ENCODE assay signal across 12 mouse cellular contexts in the genomic region with DNA sequence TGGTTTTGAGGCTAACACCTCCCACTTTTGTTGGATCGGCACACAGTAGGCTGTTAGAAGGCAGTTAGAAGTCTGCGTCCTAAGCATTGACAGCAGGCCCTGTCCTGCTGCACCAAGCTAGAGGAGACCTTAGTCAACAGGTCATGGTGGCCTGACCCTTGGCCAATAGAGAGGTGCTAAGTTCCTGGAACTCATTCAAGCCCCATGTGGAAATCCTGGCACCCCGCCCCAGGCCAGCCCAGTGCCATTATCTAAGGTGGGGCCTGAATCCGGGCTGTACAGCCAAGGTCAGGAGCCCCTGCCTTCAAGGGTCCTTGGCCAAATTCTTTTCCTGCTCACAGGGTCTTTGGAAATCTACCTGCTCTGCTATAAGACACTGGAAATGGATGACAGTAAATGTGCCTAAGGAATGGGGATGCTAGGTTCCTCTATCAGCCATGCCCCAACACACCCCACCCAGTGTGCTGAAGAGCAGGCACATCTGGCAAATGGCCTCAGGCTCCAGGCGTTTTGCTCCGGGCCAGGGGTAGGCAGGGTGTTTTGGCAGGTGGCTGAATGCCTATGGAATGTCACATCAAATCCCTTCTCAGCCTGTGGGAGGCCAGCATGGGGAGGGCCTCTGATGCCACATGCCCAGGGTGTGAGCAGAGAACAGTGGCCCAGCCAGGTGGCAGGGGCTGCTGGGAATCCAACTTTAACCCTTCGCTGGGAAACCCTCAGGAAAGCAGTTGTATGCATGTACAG. TPM values are rescaled to one million over a fixed set of nuclear protein-coding genes. Genes with fewer than 3 reads are reported as not detected.
DNase-seq lines count a peak whose midpoint lies in the region; ATAC-seq lines count a peak whose summit lies in the region.
"Had no signal": no experiment of that assay in that cellular context is flagged by ENCODE, and none has a peak within 500 bp of the region (broad histone marks: within the 10 kb centered on the region; RNA-seq: fewer than 3 reads in every experiment).

No protein-coding gene starts in this region.

- H3K27me3 ChIP-seq in heart, embryonic 16.5 days (ENCODE audit: control insufficient read depth, insufficient read depth, low read length) = no peaks in the 10 kb centered on the region

- H3K9me3 ChIP-seq in heart, embryonic 16.5 days (replicated peaks; ENCODE audit: control insufficient read depth, low read length) = no peaks in the 10 kb centered on the region

- peak overlapping the region; percentile 32 for H3K27ac ChIP-seq in heart, embryonic 16.5 days (ENCODE audit: low read length)

- intact Hi-C loops in gastrocnemius, postnatal 14 days (cut with DNase I; ENCODE audit: low total_unique reads) = loop anchor here (5.0 kb wide), 1 partner anchor 39 kb away; no protein-coding TSS in a partner anchor
- intact Hi-C loops in gastrocnemius, postnatal 36 days (cut with DNase I) = no loop called here

- H3K4me1 ChIP-seq in heart, embryonic 16.5 days (ENCODE audit: control insufficient read depth, insufficient read depth, low read length) = peaks cover 55% of the 10 kb centered on the region

- H3K9ac ChIP-seq in heart, embryonic 16.5 days (ENCODE audit: low read length) = peak overlapping the region; percentile 18; the same call in 1 of the 2 replicates

- H3K4me2 ChIP-seq in heart, embryonic 16.5 days (ENCODE audit: low read depth, low read length) = no peak overlapping the region
- H3K4me2 ChIP-seq: midbrain, embryonic 11.5 days had no signal

- peaks cover 27% of the 10 kb centered on the region for H3K36me3 ChIP-seq in heart, embryonic 16.5 days (ENCODE audit: control insufficient read depth, insufficient read depth)

- no peak overlapping the region for H3K4me3 ChIP-seq in heart, embryonic 16.5 days (ENCODE audit: low read length)

- ATAC-seq in heart, embryonic 16.5 days (replicated peaks; ENCODE audit: extremely low read depth, insufficient read depth, low FRiP score) = no peak; the same call in 1 of the 2 replicates
- ATAC-seq: forebrain, embryonic 16.5 days; hindbrain, embryonic 16.5 days had no signal

- WGBS in heart, embryonic 16.5 days = 37% methylated on average over 7 of the region's 7 CpGs

- peak; percentile 29 for DNase-seq in gastrocnemius, postnatal 14 days
- no peak for DNase-seq in gastrocnemius, postnatal 36 days
- peak; percentile 61 for DNase-seq in ZHBTc4 (ENCODE audit: low read depth, low spot score)
- peak; percentile 78 to 80 for DNase-seq in lung, adult 18-20 months
- DNase-seq in neural tube, embryonic 10.5 days (ENCODE audit: extremely low spot score, low spot score) = no peak
- no peak for DNase-seq in layer of hippocampus, adult 9-11 months
- no peak for DNase-seq in spleen, adult 18-20 months
- DNase-seq: layer of hippocampus, postnatal 36 days had no signal

RNA-seq across cellular contexts. Expression of a gene that starts 17.8 kb away (rescaled TPM):
- not detected for total RNA-seq in gastrocnemius, postnatal 14 days (2021)
- total RNA-seq in gastrocnemius, postnatal 36 days (2021) = not detected
- polyA plus RNA-seq in heart, embryonic 16.5 days (2015; fragmentation: Nextera tagmentation; extraction: Ambion mirVana) = not detected in 2 replicates

RNA-seq across cellular contexts. Expression of a gene that starts 27.2 kb away (rescaled TPM):
- 100 to 1,000 TPM; 113 to 172 TPM for total RNA-seq in gastrocnemius, postnatal 14 days (2021)
- 100 to 1,000 TPM; 344 to 526 TPM for total RNA-seq in gastrocnemius, postnatal 36 days (2021)
- polyA plus RNA-seq in heart, embryonic 16.5 days (2015; fragmentation: Nextera tagmentation; extraction: Ambion mirVana) = 253 and 264 TPM in 2 replicates

RNA-seq across cellular contexts. Expression of a gene that starts 59.9 kb away (rescaled TPM):
- 1 to 10 TPM; 3.1 to 3.6 TPM for total RNA-seq in gastrocnemius, postnatal 14 days (2021)
- 1 to 10 TPM; 1.8 to 4.5 TPM for total RNA-seq in gastrocnemius, postnatal 36 days (2021)
- 9.9 and 11.7 TPM in 2 replicates for polyA plus RNA-seq in heart, embryonic 16.5 days (2015; fragmentation: Nextera tagmentation; extraction: Ambion mirVana)

Comparison
In these comparisons a context has a peak if more than half of its experiments do, and no peak if none do; other contexts are left out.
1. DNase-seq: peak in gastrocnemius, postnatal 14 days (single experiment), ZHBTc4 (single experiment) and lung, adult 18-20 months (2 of 2); none in gastrocnemius, postnatal 36 days (0 of 2), neural tube, embryonic 10.5 days (single experiment), layer of hippocampus, adult 9-11 months (single experiment) and spleen, adult 18-20 months (0 of 2).